Mouse (Mus musculus): ENCODE measurements around the gene Bnc2.
A peak's percentile ranks its signal among the peaks of the same experiment; 100 is the strongest.

Gene Bnc2

GRCm38 (mm10) chr4:84431677-84432515 is 243.2 kb downstream of the Bnc2 start:
- no peak for DNase-seq (ENCODE audit: low read depth, low spot score)

- no peak for DNase-seq (ENCODE audit: low read depth, low spot score)
Observed at GRCm38 (mm10) chr4:84427955-84428354, 247.1 kb downstream of the Bnc2 start.

GRCm38 (mm10) chr4:84411431-84411830 is 263.6 kb downstream of the Bnc2 start:
- DNase-seq (ENCODE audit: low read depth, low spot score), result no peak

GRCm38 (mm10) chr4:84407328-84408028 is 267.6 kb downstream of the Bnc2 start:
- DNase-seq (ENCODE audit: low read depth, low spot score), result no peak

GRCm38 (mm10) chr4:84403356-84404145 is 271.5 kb downstream of the Bnc2 start:
- DNase-seq (ENCODE audit: low read depth, low spot score), result no peak

- peak; percentile 64 for DNase-seq (ENCODE audit: low read depth, low spot score)
Observed at GRCm38 (mm10) chr4:84388991-84389390, 286.1 kb downstream of the Bnc2 start.

GRCm38 (mm10) chr4:84385156-84385555 is 289.9 kb downstream of the Bnc2 start:
- DNase-seq (ENCODE audit: low read depth, low spot score), result no peak

GRCm38 (mm10) chr4:84379289-84379688 is 295.8 kb downstream of the Bnc2 start:
- DNase-seq (ENCODE audit: low read depth, low spot score), result no peak

GRCm38 (mm10) chr4:84377513-84377912 is 297.6 kb downstream of the Bnc2 start:
- no peak for DNase-seq (ENCODE audit: low read depth, low spot score)

GRCm38 (mm10) chr4:84362337-84362823 is 312.7 kb downstream of the Bnc2 start:
- DNase-seq (ENCODE audit: low read depth, low spot score), result no peak

- DNase-seq (ENCODE audit: low read depth, low spot score), result no peak
Observed at GRCm38 (mm10) chr4:84361165-84361564, 313.9 kb downstream of the Bnc2 start.

GRCm38 (mm10) chr4:84359996-84360395 is 315.1 kb downstream of the Bnc2 start:
- DNase-seq (ENCODE audit: low read depth, low spot score), result no peak

- DNase-seq (ENCODE audit: low read depth, low spot score), result no peak
Observed at GRCm38 (mm10) chr4:84358204-84358603, 316.9 kb downstream of the Bnc2 start.

- no peak for DNase-seq (ENCODE audit: low read depth, low spot score)
Observed at GRCm38 (mm10) chr4:84357382-84357781, 317.7 kb downstream of the Bnc2 start.

- DNase-seq (ENCODE audit: low read depth, low spot score), result no peak
Observed at GRCm38 (mm10) chr4:84356468-84357153, 318.5 kb downstream of the Bnc2 start.

- DNase-seq (ENCODE audit: low read depth, low spot score), result no peak
Observed at GRCm38 (mm10) chr4:84352656-84353055, 322.4 kb downstream of the Bnc2 start.

- no peak for DNase-seq (ENCODE audit: low read depth, low spot score)
Observed at GRCm38 (mm10) chr4:84349536-84349935, 325.5 kb downstream of the Bnc2 start.

GRCm38 (mm10) chr4:84339172-84339571 is 335.9 kb downstream of the Bnc2 start:
- DNase-seq (ENCODE audit: low read depth, low spot score), result no peak

GRCm38 (mm10) chr4:84331995-84332394 is 343.1 kb downstream of the Bnc2 start:
- no peak for DNase-seq (ENCODE audit: low read depth, low spot score)

- no peak for DNase-seq (ENCODE audit: low read depth, low spot score)
Observed at GRCm38 (mm10) chr4:84331450-84331849, 343.6 kb downstream of the Bnc2 start.

- no peak for DNase-seq (ENCODE audit: low read depth, low spot score)
Observed at GRCm38 (mm10) chr4:84330509-84330908, 344.6 kb downstream of the Bnc2 start.
